Mouse (Mus musculus): ENCODE measurements around the gene Lrp2. TPM values are rescaled to one million over a fixed set of nuclear protein-coding genes. Genes with fewer than 3 reads are reported as not detected.

The Lrp2 gene
- total and polyA plus RNA-seq, 3 experiments: 0.31 to 1.2 (median 0.84) TPM

DNA sequence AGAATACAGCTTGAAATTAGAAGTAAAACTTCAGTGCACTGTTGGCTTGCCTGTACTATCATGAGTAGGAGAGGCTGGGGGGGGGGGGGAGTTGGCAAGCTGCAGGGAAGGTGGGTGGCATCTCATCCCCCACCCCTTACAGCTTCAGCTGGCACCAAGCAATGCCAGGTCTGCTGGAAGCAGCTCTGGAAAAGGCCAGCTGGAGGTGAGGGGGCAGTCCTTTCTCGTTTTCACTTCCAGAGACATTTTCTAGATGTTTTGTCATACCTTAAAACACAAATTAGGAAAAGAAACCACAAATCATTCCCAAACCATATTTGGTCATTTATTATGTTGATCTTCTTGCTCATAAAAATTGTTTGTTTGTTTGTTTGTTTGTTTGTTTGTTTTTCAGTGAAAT is 206.1 kb downstream of the Lrp2 start:
- no peaks in the 10 kb centered on the region for H3K36me3 ChIP-seq (ENCODE audit: control insufficient read depth, insufficient read depth, low read length)
- intact Hi-C loops (cut with DNase I): no loop called here
- WGBS: 41% methylated on average over 1 of the region's 1 CpGs
- no peak overlapping the region for H3K4me3 ChIP-seq
- H3K27ac ChIP-seq: no peak overlapping the region
- no peaks in the 10 kb centered on the region for H3K27me3 ChIP-seq (ENCODE audit: control insufficient read depth, insufficient read depth, low read length)
- no peak for TF ChIP-seq EP300 (IDR thresholded peaks at IDR 0.05; ENCODE audit: insufficient read depth, low read depth, low read length)
- no peak for TF ChIP-seq POLR2A (IDR thresholded peaks at IDR 0.05; ENCODE audit: insufficient read depth, low read depth, low read length)
- TF ChIP-seq CTCF (IDR thresholded peaks at IDR 0.05): no peak
- no peaks in the 10 kb centered on the region for H3K4me1 ChIP-seq (ENCODE audit: control insufficient read depth, insufficient read depth, low read length)
- H3K9ac ChIP-seq (ENCODE audit: low read depth, low read length): no peak overlapping the region
- H3K79me2 ChIP-seq (replicated peaks; ENCODE audit: control insufficient read depth, insufficient read depth, low read length): no peaks in the 10 kb centered on the region
- no peak for DNase-seq

DNA sequence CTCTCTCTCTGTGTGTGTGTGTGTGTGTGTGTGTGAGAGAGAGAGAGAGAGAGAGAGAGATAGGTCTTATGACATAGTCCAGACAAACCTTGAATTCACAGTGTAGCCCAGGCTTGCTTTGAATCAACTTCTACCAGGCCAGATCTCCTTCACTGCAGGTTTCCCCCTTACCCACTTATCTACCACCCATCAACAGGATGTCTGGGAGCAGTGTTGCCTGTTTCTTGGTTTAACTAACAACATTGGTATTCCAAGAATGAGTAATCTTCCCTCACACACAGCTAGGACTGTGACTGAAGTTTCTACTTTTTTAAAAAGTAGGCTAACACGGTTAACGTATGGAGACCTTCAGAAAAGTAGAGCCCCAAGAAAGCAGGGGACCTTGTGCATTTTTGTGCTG is 209.1 kb downstream of the Lrp2 start:
- no peaks in the 10 kb centered on the region for H3K4me1 ChIP-seq (ENCODE audit: control insufficient read depth, insufficient read depth, low read length)
- TF ChIP-seq POLR2A (IDR thresholded peaks at IDR 0.05; ENCODE audit: insufficient read depth, low read depth, low read length) (no peak), CTCF (IDR thresholded peaks at IDR 0.05) (no peak), EP300 (IDR thresholded peaks at IDR 0.05; ENCODE audit: insufficient read depth, low read depth, low read length) (no peak)
- intact Hi-C loops (cut with DNase I): no loop called here

More for the DNA sequence above, 209.1 kb downstream of the Lrp2 start:
- WGBS: 59% methylated on average over 2 of the region's 2 CpGs
- Histone ChIP-seq H3K27ac (no peak overlapping the region), H3K27me3 (ENCODE audit: control insufficient read depth, insufficient read depth, low read length) (no peaks in the 10 kb centered on the region), H3K36me3 (ENCODE audit: control insufficient read depth, insufficient read depth, low read length) (no peaks in the 10 kb centered on the region), H3K79me2 (replicated peaks; ENCODE audit: control insufficient read depth, insufficient read depth, low read length) (no peaks in the 10 kb centered on the region), H3K9ac (ENCODE audit: low read depth, low read length) (no peak overlapping the region), H3K4me3 (no peak overlapping the region)
- DNase-seq: no peak

Other genes starting within 250 kb of the Lrp2 start
- not detected for gene Abcb11, start 243.4 kb downstream of the Lrp2 start, total RNA-seq (2021)
- 0.09 TPM in 1 of 2 replicates, not detected in the other for gene Abcb11, start 243.4 kb downstream of the Lrp2 start, polyA plus RNA-seq (2012; rRNA removed)
- gene Dhrs9, start 205.6 kb downstream of the Lrp2 start, total RNA-seq (2021): under 1 TPM; 0.08 to 0.32 TPM
- gene Dhrs9, start 205.6 kb downstream of the Lrp2 start, polyA plus RNA-seq (2012; rRNA removed): 0.20 and 0.35 TPM in 2 replicates
- 1 to 10 TPM; 5.1 to 5.2 TPM for gene Bbs5, start 61.1 kb upstream of the Lrp2 start, total RNA-seq (2021)
- gene Bbs5, start 61.1 kb upstream of the Lrp2 start, polyA plus RNA-seq (2012; rRNA removed): 1.6 and 2.0 TPM in 2 replicates
- 10 to 100 TPM; 67.3 to 75.7 TPM for gene Klhl41, start 84.1 kb upstream of the Lrp2 start, total RNA-seq (2021)
- gene Klhl41, start 84.1 kb upstream of the Lrp2 start, polyA plus RNA-seq (2012; rRNA removed): 19.3 and 40.7 TPM in 2 replicates
- gene Fastkd1, start 127.5 kb upstream of the Lrp2 start, total RNA-seq (2021): 10 to 100 TPM; 27.1 to 33.1 TPM
- gene Fastkd1, start 127.5 kb upstream of the Lrp2 start, polyA plus RNA-seq (2012; rRNA removed): 8.8 and 17.2 TPM in 2 replicates
- gene Ppig, start 136.5 kb upstream of the Lrp2 start, total RNA-seq (2021): 10 to 100 TPM; 35.5 to 36.2 TPM
- gene Ppig, start 136.5 kb upstream of the Lrp2 start, polyA plus RNA-seq (2012; rRNA removed): 1.7 and 4.4 TPM in 2 replicates
- gene Ccdc173, start 203.5 kb upstream of the Lrp2 start, total RNA-seq (2021): under 1 TPM; 0.59 to 0.65 TPM
- 0.12 and 0.23 TPM in 2 replicates for gene Ccdc173, start 203.5 kb upstream of the Lrp2 start, polyA plus RNA-seq (2012; rRNA removed)
- 10 to 100 TPM; 25.3 to 26.8 TPM for gene Phospho2, start 203.6 kb upstream of the Lrp2 start, total RNA-seq (2021)
- 14.5 and 18.2 TPM in 2 replicates for gene Phospho2, start 203.6 kb upstream of the Lrp2 start, polyA plus RNA-seq (2012; rRNA removed)
- gene Klhl23, start 235.9 kb upstream of the Lrp2 start, total RNA-seq (2021): 10 to 100 TPM; 31.8 to 32.3 TPM
- gene Klhl23, start 235.9 kb upstream of the Lrp2 start, polyA plus RNA-seq (2012; rRNA removed): 10.3 and 24.2 TPM in 2 replicates

Data from heart, adult 2 months (tissue).